Mouse (Mus musculus): ENCODE data around the gene Tgfbr3l.
"Not testable (repeated sequence)": the region's sequence is repeated elsewhere in the genome, so short reads cannot be mapped to it uniquely, and the experiment has no call there.

Tgfbr3l gene

DNA sequence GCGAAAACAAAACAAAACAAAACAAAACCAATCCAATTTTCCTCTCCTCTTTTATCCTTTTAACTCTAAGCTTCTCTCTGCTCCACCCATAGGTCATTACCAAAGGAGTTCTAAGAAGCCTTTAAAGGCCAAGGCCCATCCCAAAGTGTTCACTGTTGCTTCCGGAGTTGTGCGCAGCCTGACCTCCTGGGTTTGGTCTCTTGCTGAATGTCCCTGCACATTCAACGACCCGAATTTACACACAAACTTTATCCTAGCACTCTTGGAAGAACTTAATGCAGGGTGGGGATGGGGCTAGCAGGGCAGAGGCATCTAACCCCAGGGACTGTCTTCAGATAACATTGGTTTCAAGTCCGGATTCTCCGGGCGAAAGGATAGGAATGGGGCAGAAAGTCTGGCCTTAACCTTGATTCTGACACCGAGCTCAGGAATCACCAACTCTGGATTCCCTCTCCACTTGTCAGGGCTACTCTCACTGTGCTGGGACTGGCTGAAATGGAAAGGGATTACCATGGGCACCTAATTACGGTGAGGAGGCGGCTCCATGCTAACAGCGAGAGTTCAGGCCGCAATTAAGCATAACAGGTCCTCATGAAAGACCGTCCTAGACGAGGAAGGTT lies 10.1 kb upstream of the Tgfbr3l start:
- DNase-seq (ENCODE audit: low read depth, low spot score): peak; percentile 55

DNA sequence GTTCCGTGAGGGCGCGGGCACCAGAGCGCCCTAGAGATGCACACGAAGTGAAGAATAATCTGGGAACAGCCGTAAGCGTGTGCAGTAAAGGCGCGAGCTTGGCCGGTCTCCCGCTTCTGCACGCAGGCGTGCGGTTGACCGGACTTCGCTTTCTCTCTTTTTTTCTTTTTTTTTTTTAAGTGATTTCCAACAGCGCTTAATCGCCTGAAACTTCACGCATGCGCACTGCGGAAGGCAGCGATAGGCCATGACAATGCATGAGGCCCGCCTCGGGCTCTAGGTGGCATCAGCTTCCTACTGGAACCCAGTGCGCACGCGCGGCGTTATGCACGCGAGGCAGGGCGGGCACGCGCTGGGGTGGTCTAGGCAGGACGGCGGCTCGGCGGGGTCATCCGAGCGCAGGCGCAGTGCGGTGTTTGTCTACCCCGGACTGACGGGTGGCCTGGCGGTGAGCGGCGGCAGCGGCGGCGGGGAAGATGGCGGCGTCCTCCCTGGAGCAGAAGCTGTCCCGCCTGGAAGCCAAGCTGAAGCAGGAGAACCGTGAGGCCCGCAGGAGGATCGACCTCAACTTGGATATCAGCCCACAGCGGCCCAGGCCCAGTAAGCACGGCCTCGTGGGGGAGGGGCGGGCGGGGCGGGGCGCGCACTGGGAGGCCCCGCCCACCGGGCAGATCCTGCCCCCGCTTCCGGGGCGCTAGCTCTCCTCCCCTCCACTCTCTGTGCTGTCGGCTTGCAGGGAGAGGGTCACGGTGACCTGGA lies 9.4 kb upstream of the Tgfbr3l start, which contains the start of the genes Map2k7 and Gm49320:
TSS of gene Map2k7 (plus strand) at position 307 of the 759 bp plus-strand sequence.
TSS of gene Gm49320 (plus strand) at position 432 of the 759 bp plus-strand sequence.
- DNase-seq (ENCODE audit: low read depth, low spot score): peak; percentile 100

DNA sequence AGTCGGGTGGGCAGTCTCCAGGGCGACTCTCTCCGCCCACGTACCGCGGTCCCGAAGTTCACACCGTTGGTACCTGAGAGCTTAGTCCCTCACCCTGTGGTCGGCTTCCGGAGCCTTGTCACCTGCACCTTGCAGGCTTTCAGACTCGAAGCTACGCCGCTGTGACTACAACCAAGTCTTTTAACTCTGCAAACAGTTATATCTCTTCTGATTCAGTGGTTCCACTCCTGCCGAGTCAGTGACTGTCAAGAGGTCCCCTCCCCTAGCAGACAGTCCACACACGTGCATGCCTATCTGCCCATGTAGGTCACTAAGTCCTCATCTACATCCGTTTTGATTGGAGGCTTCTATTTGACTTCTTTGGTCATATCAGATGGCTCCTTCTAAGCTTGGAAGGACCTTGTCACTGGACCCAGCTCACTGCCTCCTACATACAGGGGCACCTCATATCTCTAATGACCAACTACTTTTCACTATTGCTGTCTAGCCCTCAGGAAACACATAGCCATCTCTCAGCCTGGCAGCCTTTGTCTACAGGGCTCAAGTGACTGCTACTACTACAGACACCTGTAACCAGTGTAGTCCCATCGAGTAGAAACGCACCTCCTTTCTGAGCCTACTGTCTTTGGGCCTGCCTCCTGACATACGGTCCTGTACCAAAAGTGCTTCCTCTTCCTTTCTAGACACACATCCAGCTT lies 8.7 kb upstream of the Tgfbr3l start:
- no peak for DNase-seq (ENCODE audit: low read depth, low spot score)

DNA sequence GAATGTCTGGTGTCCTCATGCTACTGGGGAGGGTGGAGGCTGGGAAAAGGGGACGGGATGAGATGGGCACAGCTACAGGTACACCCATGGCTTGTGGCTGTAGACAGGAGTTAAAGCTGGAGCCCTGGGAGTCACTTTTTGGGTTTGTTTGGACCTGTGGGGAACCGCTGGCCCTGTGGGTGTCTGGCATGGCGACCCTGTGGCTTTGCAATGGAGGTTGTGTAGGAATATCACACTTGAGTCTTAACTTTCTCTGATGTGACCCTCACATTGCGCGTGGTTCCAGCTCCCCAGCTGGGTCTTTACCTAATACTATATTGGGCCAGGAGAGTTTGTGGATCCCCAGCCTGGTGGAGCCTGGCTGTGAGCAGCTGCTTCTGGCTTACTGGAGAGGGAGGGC lies 3.0 kb upstream of the Tgfbr3l start:
- no peak for DNase-seq (ENCODE audit: low read depth, low spot score)

DNA sequence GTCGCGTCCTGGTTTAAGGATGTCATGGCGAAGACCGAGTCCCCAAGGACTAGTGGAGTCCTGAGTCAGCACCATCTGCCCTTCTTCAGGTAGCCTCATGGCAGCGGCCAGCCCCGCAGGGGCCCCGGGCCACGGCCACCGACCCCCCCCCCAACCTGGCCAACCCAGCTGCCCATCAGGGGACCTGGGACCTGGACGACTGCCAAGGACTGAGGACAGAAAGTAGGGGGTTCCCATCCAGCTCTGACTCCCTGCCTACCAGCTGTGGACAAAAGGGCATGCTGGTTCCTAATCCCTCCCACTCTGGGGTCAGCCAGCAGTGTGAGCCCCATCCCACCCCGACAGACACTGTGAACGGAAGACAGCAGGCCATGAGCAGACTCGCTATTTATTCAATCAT lies 2.3 kb upstream of the Tgfbr3l start:
- no peak for DNase-seq (ENCODE audit: low read depth, low spot score)

DNA sequence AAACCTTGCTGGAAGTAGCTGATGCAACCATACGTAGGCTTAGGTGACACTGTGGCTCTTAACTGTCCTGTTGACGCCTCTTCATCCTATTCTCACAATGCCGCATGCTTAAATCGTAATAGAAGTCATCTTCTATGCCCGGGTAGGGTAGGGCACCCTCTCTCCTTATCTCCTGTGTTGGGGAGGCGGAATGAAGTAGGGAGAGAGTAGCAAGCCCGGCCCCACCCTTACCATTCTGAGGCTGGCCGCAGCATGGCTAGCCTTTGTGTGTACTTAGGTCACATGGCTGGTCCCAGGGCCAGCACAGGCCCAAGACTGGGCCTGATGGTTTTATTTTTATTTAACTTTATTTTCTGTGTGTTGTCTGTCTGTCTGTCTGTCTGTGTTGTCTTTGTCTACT lies 773 bp upstream of the Tgfbr3l start:
- no peak for DNase-seq (ENCODE audit: low read depth, low spot score)

DNA sequence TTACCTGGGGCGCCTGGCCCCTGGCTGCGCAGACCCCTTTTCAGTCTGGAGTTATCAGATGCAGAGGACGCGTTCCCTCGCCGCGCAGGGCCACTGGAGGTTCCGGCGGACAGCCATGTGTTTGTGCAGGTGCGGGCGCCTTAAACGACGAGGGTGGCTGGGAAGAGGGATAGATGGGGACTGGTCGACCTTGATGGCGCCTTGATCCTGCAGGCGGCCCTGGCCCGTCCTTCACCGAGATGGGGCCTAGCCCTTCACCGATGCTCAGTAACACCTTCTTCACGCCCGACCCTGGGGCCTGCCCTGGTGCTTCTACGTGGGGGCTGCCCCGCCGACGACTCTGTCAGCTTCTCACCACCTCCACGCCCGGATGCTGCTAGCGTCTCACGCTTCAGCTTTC lies 1.2 kb downstream of the Tgfbr3l start:
- DNase-seq (ENCODE audit: low read depth, low spot score): peak; percentile 82

DNA sequence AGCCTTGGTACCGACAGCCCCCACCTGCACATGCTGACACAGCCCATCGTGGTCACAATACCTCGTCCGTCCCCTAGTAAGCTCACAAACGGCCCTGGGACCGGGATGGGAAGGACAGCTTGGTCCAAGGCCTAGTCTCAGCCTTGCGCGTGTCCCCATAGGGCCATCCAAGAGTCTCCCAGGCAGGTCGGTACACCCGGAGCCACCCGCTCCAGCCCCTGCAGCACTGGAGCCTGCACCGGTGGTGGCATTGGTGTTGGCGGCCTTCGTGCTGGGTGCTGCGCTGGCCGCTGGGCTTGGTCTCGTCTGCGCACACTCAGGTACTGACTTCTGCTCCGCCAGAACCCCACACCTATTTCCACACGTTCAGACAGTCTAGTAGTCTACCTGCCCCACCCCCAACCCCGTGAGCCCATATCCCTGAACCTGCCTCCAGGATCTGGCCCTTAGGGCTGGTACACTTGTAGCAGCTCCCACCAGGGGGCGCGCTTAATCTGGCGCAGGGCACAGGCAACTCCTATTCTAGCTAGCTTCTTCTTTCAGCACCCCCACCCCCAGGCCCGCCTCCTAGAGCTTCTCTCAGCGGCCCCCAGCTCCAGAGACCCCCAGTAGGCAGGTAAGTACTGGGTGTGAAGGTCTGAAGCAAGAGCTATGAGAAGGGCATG lies 2.4 kb downstream of the Tgfbr3l start:
- DNase-seq (ENCODE audit: low read depth, low spot score): peak; percentile 82

DNA sequence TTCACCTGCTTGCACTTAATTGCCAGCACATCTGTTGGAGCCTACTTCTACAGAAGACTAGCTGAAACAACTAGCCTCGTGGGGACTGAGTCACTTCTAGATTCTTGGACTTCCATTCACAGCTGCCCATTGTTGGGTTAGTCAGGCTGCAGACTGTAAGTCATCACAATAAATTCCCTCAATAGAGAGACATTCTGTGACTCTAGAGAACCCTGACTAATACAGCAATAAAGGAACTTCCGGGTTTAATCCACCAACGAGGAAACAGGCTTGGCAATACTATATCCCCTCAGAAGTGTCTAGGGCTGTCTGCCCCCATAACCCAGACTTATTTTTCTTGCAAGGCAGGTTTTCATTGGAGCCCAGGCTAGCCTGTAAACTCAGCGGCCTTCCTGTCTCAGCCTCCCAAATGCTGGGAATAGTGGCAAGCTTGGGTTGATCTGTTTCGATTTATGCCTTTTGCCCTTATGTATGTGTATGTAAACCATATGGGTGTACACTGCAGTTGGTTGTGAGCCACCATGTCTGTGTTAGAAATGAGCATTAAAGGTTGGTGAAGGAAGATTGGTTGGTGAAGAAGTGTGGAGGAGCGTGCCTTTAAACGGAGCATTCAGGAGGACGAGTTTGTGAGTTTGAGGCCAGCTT lies 4.2 kb downstream of the Tgfbr3l start:
- no peak for DNase-seq (ENCODE audit: low read depth, low spot score)

DNA sequence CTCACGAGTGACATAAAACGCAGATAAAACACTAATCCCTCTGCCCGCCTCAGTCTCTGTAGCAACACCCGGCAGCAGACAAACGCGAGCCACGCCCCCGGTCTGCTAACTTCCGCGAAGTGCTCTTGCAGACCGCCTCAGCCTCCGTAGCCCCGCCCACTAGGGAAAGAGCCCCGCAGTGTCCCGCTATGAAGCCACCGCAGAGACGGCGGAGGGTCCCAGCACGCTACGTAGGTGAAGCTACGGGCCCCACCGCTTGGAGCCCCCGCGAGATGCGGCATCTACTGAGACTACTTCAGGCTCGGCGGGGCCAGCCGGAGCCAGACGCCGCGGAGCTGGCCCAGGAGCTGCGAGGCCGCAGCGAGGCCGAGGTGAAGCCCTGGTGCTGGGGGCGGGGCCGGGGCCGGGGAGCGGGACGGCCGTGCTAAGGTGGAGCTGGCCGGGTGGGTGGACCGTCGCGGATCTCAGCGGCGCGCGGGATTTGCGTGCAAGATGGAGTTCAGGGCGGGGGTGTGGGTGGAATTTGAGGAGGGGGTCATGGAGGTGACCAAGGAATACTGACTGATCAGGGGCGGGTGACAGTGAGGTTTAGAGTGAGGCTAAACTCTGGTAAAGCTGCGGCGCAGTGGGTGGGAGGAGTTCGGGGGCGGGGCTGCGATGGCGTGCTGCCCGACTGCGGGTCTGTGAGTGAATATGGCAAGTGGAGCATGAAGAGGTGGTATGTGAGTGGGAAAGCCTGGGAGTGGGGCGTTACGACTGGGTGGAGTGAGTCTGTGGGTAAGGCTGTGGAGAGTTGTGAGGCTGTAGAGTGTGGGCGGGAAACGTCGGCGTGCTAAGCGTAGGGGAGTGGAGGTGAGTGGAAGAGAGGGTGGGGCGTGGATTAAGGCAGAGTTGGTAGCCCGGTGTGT lies 5.2 kb downstream of the Tgfbr3l start, which contains the start of gene Snapc2:
TSS of gene Snapc2 (plus strand) at position 147 of the 908 bp plus-strand sequence.
- DNase-seq (ENCODE audit: low read depth, low spot score): peak; percentile 97

DNA sequence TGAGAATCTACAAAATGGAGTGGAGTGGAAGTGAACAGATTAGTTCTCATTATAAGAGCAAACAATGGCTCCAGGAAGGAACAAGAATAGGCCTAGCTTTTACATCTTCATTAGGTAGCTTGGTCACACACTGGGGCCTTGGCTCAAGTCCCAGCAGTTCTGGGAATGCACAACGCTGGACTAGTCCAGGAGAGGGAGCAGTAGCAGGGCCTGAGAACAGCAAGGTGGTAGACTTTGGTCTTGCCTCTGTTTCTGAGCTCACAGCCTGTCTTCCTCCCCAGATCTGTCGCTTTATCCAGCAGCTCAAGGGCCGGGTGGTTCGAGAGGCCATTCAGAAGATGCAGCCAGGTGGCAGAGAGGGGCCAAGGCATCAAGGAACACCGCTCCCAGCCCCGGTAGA lies 6.0 kb downstream of the Tgfbr3l start:
- DNase-seq (ENCODE audit: low read depth, low spot score): peak; percentile 55

DNA sequence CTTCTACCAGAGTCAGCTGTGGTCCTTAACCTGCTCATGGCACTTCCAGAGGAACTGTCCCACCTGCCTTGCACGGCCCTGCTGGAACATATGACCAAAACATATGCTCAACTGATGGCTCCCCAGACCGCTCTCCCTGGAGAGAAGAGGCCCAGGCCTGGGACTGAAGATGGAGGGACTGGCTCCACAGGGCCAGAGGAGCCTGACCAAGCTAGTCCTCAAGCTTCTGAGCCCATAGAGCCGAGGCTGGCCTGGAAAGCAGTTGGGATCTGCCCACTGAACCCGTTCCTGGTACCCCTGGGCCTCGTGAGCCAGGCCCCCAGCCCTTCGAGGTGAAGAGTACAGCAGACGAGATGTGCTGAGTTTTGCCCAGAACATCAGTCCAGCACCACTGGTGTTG lies 7.5 kb downstream of the Tgfbr3l start:
- DNase-seq (ENCODE audit: low read depth, low spot score): not testable (repeated sequence)

DNA sequence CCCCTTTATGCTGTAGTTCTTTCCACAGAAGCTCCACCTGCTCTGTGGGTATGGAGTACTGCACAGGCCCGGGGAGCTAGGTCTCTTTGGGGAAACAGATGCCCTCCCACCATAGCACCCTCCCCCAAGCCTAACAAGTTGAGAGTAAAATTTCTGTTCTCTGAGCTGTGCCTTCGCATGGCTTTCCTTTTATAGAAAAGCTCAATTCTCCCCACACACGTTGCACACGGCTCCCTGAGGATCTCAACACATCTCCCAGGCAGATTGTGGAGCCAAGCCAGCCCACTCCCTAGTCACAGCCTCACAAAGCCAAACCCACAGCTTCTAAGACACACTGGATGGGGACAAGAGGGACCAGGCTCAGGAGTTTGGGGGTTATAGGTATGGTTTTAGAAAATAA lies 8.9 kb downstream of the Tgfbr3l start:
- no peak for DNase-seq (ENCODE audit: low read depth, low spot score)

DNA sequence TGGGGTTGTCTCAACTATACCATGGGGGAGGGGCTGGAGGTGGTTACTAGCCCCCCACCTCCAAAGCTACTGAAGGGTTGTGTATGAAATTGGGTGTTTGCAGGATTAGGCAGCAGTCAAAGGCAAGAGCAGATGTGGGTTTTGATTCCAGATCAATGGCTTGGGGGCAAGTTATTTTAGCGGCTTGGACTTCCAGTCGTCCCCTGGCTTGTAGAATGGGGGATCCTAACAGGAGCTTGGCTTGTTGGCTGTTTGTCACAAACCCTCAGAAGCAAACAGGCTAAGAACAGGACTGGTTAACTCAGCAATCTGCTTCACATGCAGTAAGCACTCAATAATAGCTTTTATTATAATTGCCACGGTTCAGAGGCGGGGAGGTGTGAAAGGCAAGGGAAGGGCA lies 9.3 kb downstream of the Tgfbr3l start:
- no peak for DNase-seq (ENCODE audit: low read depth, low spot score)

DNA sequence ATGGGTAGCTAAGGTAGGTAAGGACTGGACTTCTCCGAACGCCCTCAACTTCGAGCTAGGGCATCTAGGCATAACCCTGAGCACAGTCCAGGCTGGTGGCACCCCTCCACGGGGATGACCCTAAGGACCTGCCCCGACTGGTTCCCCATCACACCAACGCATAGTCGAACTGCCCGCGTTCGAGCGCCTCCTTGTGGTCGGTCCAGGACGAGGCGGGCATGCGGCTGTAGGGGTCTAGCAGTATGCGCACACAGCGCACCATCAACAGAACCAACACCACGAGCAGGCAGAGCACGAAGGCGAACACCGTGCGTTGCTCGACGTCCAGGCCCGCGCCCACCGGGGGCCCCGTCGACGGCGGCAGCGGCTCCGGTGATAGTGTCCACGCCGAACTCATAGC lies 10.2 kb downstream of the Tgfbr3l start:
- peak; percentile 91 for DNase-seq (ENCODE audit: low read depth, low spot score)

DNA sequence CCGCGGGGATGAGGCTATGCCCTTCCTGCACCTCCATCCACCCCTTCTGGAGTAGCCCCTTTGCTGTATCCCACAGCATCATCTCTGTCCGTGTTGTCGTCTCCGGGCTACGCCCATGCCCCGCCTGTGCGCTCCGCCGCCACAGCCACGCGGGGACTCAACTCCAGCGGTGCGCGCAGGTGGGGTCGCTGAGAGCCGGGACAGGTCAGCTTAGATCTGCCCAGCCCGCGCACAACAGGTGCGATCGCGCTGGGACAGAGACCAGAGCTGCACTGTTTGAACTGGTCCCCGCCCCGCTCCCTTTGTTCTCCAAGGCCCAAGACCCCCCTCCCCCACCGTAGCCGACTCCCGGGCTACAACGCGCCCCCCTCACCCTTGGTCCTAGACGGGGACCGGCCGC lies 10.7 kb downstream of the Tgfbr3l start:
- no peak for DNase-seq (ENCODE audit: low read depth, low spot score)

DNA sequence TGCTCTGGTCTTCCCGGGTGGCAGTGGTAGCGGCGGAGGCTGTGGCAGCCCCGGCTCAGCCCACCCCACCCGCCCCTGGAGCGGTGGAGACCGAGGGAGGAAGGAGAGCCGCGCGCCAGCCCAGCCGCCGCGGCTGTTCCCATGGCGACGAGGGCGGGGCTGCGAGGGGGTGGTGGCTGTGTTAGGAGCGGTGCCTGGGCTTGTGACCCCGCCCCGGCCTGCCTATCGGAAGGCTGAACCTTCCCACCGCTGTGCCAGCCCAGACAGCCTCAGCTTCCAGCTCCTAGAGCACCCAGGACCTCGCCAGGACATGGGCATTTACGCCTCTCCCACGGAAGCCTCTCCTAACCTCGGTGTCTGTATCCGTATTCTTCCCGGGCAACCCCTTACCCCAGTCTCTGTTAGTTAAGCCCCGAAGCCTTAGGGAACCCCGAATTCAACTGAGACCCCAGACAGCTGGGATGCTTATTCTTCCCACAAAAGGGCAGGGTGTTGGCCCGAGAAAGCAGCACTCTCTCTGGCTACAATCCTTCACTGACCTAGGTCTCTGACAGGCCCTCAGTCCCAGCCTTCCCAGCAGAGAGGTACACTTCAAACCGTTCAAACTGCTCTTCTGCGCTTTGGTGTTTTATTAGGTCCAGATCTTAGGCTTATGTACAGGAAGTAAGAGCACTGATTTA lies 11.3 kb downstream of the Tgfbr3l start, which contains the start of gene Ctxn1:
TSS of gene Ctxn1 (minus strand) at position 150 of the 680 bp plus-strand sequence.
- DNase-seq (ENCODE audit: low read depth, low spot score): peak; percentile 98

DNA sequence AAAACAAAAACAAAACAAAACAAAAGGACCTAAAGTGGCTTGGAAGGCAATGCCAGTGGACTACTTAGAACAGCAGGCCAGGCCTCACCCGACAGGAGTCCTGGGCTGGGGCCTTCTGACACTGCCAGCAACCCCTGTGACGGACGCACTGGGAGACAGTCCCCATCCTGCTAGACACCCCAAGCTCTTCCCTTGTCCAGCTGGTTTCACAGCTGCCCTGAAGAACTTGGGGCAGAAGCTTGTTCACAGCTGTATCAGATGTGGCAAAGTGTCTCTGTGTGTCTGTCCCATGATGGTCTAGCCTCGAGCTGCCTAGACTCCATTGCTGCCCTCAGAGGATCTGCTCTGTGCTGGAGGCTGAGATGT lies 11.8 kb downstream of the Tgfbr3l start:
- no peak for DNase-seq (ENCODE audit: low read depth, low spot score)

DNA sequence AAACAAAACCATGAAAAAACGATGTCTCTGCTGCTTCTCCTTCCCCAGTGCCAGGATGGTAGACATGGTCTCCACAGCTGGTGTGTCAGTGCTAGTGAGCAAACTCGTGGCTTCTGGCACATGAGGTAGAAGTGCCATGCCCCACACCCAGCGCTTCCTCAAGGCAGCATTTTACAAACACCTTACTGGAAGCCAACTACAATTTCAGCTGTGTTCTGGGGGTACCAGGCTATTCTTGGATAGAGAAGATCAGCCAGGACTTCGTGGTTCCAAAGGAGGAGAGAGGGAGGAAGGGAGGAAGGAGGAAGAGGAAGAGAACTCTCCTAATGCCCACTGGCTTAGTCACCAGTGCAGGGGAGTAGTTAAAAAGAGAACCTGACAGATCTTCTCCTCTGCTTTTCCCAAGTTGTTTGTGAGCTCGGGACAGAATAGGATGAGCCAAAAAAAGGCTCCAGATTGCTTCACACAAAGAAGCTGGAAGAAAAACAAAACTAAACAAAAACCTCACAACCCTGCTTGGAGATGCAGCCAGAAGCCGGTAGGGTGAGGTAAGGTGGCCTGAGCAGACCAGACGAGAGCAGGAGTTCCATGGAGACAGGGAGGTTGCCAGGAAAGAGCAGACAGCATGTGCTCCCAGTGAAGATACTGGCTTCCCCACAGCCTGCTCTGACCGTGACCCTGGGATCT lies 15.2 kb downstream of the Tgfbr3l start:
- DNase-seq (ENCODE audit: low read depth, low spot score): no peak
